Mouse (Mus musculus) left cerebral cortex, adult 9 months (tissue): ENCODE results near the gene Dmpk.

ENCODE experiments used
- DNase-seq, 2 experiments: peaks; one replicate each; pipeline ENCODE4 v3.0.0; 2022; ENCODE audit warnings: low spot score in 2 of 2

The Dmpk gene

GRCm38 (mm10) chr7:19096421-19096976 is 12.8 kb downstream of the Dmpk start:
- DNase-seq: no peak

GRCm38 (mm10) chr7:19097217-19097616 is 13.6 kb downstream of the Dmpk start:
- DNase-seq: no peak

- DNase-seq: no peak
Observed at GRCm38 (mm10) chr7:19097863-19098262, 14.2 kb downstream of the Dmpk start.

GRCm38 (mm10) chr7:19098811-19099210 is 15.2 kb downstream of the Dmpk start:
- no peak for DNase-seq

- no peak for DNase-seq
Observed at GRCm38 (mm10) chr7:19100290-19100689, 16.6 kb downstream of the Dmpk start.

GRCm38 (mm10) chr7:19103741-19104140 is 20.1 kb downstream of the Dmpk start:
- DNase-seq: no peak

- DNase-seq: no peak
Observed at GRCm38 (mm10) chr7:19104486-19104885, 20.8 kb downstream of the Dmpk start.

- no peak for DNase-seq
Observed at GRCm38 (mm10) chr7:19107436-19107835, 23.8 kb downstream of the Dmpk start.

- no peak for DNase-seq
Observed at GRCm38 (mm10) chr7:19109565-19109964, 25.9 kb downstream of the Dmpk start.

GRCm38 (mm10) chr7:19118028-19118771 is 34.6 kb downstream of the Dmpk start, which contains the start of gene Gm4969:
Gene Gm4969, minus strand, starts transcription at chr7:19118368.
- DNase-seq: peak in 1 of 2 experiments; percentile 36

- DNase-seq: no peak
Observed at GRCm38 (mm10) chr7:19119083-19119482, 35.4 kb downstream of the Dmpk start.

GRCm38 (mm10) chr7:19119631-19120429 is 36.2 kb downstream of the Dmpk start, which contains the start of gene Fbxo46:
Gene Fbxo46, plus strand, starts transcription at chr7:19119859.
- peak; percentile 93 to 96 for DNase-seq

- no peak for DNase-seq
Observed at GRCm38 (mm10) chr7:19121686-19122085, 38.0 kb downstream of the Dmpk start.

- no peak for DNase-seq
Observed at GRCm38 (mm10) chr7:19124713-19125112, 41.1 kb downstream of the Dmpk start.

- no peak for DNase-seq
Observed at GRCm38 (mm10) chr7:19127744-19128143, 44.1 kb downstream of the Dmpk start.

- DNase-seq: no peak
Observed at GRCm38 (mm10) chr7:19129396-19129795, 45.7 kb downstream of the Dmpk start.

- no peak for DNase-seq
Observed at GRCm38 (mm10) chr7:19130657-19131056, 47.0 kb downstream of the Dmpk start.

- peak; percentile 96 to 97 for DNase-seq
Observed at GRCm38 (mm10) chr7:19131324-19131848, 47.7 kb downstream of the Dmpk start.

GRCm38 (mm10) chr7:19136168-19136567 is 52.5 kb downstream of the Dmpk start:
- DNase-seq: no peak

GRCm38 (mm10) chr7:19136673-19137334 is 53.2 kb downstream of the Dmpk start:
- DNase-seq: peak in 1 of 2 experiments; percentile 75

GRCm38 (mm10) chr7:19137380-19137779 is 53.7 kb downstream of the Dmpk start:
- peak in 1 of 2 experiments; percentile 72 for DNase-seq
